Comparison of ENCODE assay signal across 10 mouse cellular contexts in genomic region chr17:66315451-66315850, GRCm38 (mm10).
DNase-seq lines count a peak whose midpoint lies in the region; ATAC-seq lines count a peak whose summit lies in the region.
"Had no signal": no experiment of that assay in that cellular context is flagged by ENCODE, and none has a peak within 500 bp of the region (broad histone marks: within the 10 kb centered on the region; RNA-seq: fewer than 3 reads in every experiment).

No protein-coding gene starts in this region.

- no peaks in the 10 kb centered on the region for H3K27me3 ChIP-seq in heart, embryonic 14.5 days (ENCODE audit: control insufficient read depth, insufficient read depth, low read length)
- no peaks in the 10 kb centered on the region for H3K27me3 ChIP-seq in neural tube, embryonic 11.5 days (ENCODE audit: control insufficient read depth, insufficient read depth, low read length)

- 5% methylated on average over 10 of the region's 10 CpGs for whole genome bisulfite sequencing in heart, embryonic 14.5 days
- WGBS in neural tube, embryonic 11.5 days, result 24% methylated on average over 10 of the region's 10 CpGs

- H3K36me3 ChIP-seq in heart, embryonic 14.5 days (ENCODE audit: control insufficient read depth, insufficient read depth, low read length), result no peaks in the 10 kb centered on the region
- no peaks in the 10 kb centered on the region for H3K36me3 ChIP-seq in neural tube, embryonic 11.5 days (ENCODE audit: control insufficient read depth, insufficient read depth, low read length)

- H3K4me1 ChIP-seq in heart, embryonic 14.5 days (ENCODE audit: control insufficient read depth in 2 of 2, insufficient read depth in 2 of 2, low read length in 2 of 2), result peaks cover 6 to 13% of the 10 kb centered on the region in 2 experiments
- H3K4me1 ChIP-seq in neural tube, embryonic 11.5 days (ENCODE audit: control insufficient read depth, insufficient read depth, low read length), result peaks cover 6% of the 10 kb centered on the region; the same call in 1 of the 2 replicates

- no peak for ATAC-seq in heart, embryonic 14.5 days (ENCODE audit: insufficient number of reproducible peaks, insufficient read depth, low FRiP score, low read depth)
- ATAC-seq in neural tube, embryonic 11.5 days (ENCODE audit: insufficient read depth, low FRiP score, low TSS enrichment), result no peak

- H3K9me3 ChIP-seq in heart, embryonic 14.5 days (ENCODE audit: control insufficient read depth, low read length), result no peaks in the 10 kb centered on the region
- no peaks in the 10 kb centered on the region for H3K9me3 ChIP-seq in neural tube, embryonic 11.5 days (ENCODE audit: control insufficient read depth, low read length)

- DNase-seq in heart, postnatal 36 days, result no peak
- peak; percentile 38 for DNase-seq in neural tube, embryonic 11.5 days (ENCODE audit: low spot score)
- DNase-seq in neural tube, embryonic 10.5 days (ENCODE audit: extremely low spot score, low spot score), result no peak
- peak; percentile 43 for DNase-seq in mesoderm, embryonic 11.5 days (ENCODE audit: low read depth, low spot score)
- no peak for DNase-seq in layer of hippocampus, postnatal 14 days (ENCODE audit: low spot score in 2 of 2)
- no peak for DNase-seq in frontal cortex, postnatal 25 days (ENCODE audit: low spot score in 2 of 2)
- DNase-seq in thymus, postnatal 36 days, result no peak
- DNase-seq: thymus, postnatal 25 days had no signal

- H3K27ac ChIP-seq in heart, embryonic 14.5 days (replicated peaks in 1 of 2; ENCODE audit: control insufficient read depth in 1 of 2, insufficient read depth in 1 of 2, low read depth in 2 of 2, low read length in 2 of 2), result peak overlapping the region in 1 of 2 experiments; percentile 27; a peak in 1 of 4 replicates
- no peak overlapping the region for H3K27ac ChIP-seq in neural tube, embryonic 11.5 days (ENCODE audit: low read depth, low read length)

- intact Hi-C loops in heart, postnatal 36 days (cut with DNase I), result no loop called here

- H3K9ac ChIP-seq in heart, embryonic 14.5 days (ENCODE audit: low read length), result peak overlapping the region; percentile 31; the same call in 1 of the 2 replicates
- H3K9ac ChIP-seq in neural tube, embryonic 11.5 days (ENCODE audit: low read length), result no peak overlapping the region

- H3K4me3 ChIP-seq in heart, embryonic 14.5 days (ENCODE audit: control insufficient read depth in 1 of 2, insufficient read depth in 1 of 2, low read depth in 1 of 2, low read length in 2 of 2), result no peak overlapping the region
- H3K4me3 ChIP-seq in neural tube, embryonic 11.5 days (ENCODE audit: low read depth, low read length), result no peak overlapping the region

- H3K4me2 ChIP-seq in heart, embryonic 14.5 days (ENCODE audit: low read length), result peak overlapping the region; percentile 26
- H3K4me2 ChIP-seq in neural tube, embryonic 11.5 days (ENCODE audit: low read depth), result no peak overlapping the region
- H3K4me2 ChIP-seq: liver, embryonic 11.5 days had no signal

Comparison
In these comparisons a context has a peak if more than half of its experiments do, and no peak if none do; other contexts are left out.
1. DNase-seq: peak in neural tube, embryonic 11.5 days (single experiment) and mesoderm, embryonic 11.5 days (single experiment); none in heart, postnatal 36 days (0 of 2), neural tube, embryonic 10.5 days (single experiment), layer of hippocampus, postnatal 14 days (0 of 2), frontal cortex, postnatal 25 days (0 of 2) and thymus, postnatal 36 days (0 of 2).